Mouse (Mus musculus) cerebellum, postnatal 10 days (tissue): ENCODE results near the gene Plekha6.

Experiments
- DNase-seq, 2 experiments: peaks; one replicate each; pipeline ENCODE4 v3.0.0; 2021; ENCODE audit warnings: mixed read lengths in 2 of 2

Gene Plekha6

DNA sequence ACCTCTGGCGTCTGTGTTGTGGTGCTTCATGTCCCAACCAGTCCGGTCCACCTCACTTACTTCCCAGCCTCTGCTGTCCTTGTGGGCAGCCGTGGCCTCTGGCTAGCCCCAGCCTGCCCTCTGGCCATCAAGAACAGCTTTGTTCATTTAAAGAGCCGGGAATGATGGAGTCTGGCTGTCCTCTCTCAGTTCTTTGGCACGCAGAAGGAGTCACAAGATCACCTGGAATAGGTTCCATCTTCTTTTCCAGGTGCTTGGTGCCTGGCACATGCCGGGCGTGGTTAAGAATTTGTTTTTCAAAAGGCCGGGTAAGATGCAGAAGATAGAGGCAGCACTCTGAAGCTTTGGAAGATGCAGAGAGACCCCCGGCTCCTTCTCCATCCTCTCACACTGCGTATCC, 51.7 kb downstream of the Plekha6 start:
- peak in 1 of 2 experiments; percentile 34 for DNase-seq

DNA sequence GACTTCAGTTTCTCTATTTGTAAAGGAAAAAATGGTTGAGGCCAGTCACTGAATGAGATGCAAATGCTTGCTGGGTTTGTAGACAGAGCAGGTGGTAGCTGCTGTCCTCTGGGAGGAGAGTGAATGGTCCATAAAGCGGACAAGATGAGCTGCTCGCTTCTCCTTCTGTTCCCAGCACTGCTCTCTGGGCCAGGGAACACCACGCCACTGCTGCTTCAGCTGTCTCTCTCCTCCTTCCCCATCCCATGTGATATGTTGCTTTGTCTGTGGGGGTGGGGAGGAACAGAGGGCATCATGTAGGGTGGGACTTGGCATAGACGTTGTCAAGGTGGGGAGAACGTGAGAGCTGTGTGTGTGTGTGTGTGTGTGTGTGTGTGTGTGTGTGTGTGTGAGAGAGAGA, 53.0 kb downstream of the Plekha6 start:
- peak; percentile 85 for DNase-seq

DNA sequence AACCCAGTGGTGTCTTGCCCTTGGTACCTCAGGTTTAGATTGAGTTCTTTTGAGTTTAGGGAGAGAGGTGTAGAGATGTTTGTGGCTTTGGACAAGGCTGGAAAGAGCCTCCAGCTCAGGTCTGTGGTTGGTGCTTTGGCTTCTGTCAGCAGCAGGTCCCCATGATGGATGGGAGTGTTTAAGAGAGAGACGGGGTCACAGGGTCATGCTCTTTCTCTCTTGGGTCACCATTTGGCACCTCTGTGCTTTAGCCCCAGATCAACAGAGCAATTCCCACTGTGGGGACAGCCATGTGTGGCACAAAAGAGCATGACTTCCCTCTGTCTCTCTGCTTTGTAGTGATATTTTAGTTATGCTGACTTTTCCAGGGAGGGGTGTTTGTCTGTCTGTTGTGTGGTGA, 55.1 kb downstream of the Plekha6 start:
- DNase-seq, result no peak

DNA sequence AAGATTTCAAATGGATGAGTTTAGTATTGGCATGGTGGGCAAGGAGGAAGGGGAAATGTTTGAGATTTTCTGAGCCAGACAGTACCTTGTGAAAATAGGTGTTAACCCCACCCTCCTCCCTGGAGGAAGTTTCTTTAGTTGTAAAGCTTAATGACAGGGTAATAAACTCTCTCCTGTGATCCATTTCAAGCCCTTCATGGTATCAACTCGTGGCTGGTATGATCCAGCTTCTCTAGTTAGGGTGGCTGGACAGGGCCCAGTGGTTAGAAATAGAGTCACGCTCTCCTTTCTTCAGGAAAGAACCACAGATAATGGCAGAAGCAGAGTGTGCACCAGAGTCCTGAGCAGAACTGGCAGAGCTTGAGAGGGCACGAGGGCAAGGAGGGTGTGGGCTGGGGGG, 57.4 kb downstream of the Plekha6 start:
- DNase-seq, result no peak

DNA sequence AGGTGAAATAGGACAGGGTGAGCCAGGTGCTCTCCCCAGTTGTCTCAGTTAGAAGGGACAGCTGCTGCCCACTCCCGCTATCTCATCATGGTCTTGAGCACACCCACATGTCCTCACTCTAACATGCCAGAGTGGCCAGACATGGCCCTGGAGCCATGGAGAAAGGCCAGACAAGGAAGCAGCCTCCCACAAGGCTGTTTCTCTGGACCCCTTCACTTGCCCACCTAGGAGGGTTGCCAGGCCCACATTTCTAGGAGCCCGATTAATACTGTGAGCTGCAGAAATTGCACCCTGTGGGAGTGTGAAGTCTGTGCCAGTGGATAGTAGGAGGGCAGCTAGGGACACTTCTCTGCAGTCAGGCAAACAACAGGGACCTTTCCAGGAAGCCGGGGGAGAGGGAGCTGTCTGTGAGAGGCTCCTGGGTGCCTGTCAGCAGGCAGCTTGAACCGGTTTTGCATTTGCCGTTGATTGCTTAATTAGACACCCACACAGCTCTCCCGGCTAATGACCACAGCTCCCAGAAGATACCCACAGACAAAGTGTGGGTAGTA, 58.5 kb downstream of the Plekha6 start:
- peak; percentile 70 to 73 for DNase-seq

DNA sequence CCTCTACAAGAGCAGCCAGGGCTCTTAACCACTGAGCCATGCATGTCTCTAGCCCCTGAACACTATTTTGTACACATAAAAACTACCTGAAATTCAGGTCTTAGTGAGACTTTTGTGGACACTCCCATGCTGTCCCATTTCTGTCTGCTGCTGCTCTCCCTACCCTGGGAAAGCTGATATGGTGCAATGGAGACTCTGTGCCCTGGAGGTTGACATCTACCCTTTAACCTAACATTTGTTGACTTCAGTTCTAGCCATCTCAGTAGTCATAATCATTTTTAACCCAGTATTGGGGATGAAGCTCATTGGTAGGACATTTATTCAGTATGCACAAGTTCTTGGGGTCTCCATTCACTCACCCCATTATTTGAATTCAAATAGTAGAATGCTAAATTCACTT, 60.7 kb downstream of the Plekha6 start:
- DNase-seq, result no peak

DNA sequence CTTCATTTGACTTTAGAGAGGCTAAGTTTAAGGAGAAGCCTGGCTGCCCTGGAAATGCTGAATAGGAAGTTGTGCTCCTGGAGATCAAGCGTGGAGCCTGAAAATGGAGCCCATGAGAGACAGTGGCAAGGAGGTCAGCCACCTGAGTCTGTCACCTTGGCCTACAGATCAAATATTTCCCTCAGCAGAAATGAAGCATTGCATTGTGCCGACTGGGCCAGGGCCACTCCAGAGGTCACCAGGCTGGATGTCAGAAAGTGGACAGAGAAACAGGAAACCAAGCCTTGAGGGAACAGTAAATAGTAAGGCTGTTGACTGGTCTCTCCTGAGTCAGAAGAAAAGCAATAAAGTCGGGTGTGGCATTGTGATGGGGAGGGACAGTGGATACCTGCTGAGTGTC, 61.1 kb downstream of the Plekha6 start:
- DNase-seq, result no peak

DNA sequence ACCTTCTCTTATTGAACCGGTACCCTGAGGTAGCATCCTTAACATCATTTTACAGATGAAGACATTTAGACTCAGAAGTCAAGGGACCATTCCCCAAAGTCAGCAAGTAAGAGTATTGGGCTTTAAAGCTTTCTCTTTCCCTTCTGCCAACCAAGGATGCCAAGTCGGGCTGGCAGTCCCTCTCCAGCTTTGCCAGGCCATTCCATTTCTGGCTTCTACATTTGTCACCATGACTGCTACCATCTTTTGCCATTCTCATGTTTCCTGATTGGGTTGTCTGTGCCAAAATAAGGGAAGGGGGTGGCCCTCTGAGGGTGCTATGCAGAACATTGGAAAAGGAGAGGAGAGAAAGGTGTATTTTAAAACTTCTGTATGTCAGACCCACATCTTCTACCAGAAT, 61.6 kb downstream of the Plekha6 start:
- DNase-seq, result peak; percentile 71 to 74

DNA sequence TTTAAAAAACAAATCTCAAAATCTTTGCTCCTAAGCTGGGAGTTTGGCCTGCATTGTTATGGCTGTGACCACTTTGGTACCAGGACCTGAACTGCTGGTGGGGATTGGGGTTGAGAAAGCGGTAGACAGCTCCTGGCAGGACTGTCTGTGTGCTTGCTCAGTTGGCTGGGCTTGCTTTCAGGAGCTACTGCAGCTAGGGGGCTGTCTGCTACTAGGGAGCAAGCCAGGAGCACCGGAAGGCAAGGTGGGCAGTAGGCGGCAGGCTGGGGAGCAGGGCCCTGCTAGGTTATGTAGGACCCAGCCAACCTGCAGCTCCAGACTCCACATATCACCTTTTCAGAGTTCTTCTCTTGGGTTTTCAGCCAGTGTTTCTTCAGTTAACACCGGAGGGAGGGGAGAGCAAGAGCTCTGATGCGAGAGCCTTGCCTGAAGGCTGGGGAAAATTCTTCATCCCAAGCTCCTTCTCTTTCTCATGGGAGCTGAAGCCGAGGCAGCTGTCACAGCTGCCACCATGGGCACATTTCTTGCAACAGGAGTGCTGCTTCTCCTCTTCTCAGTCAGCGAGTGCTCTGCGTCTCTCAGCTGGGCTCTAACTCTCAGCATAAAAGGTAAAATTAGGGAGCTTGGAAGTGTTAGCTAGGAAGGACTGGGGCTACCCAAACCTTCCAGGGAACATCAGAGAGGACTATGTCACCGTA, 62.1 kb downstream of the Plekha6 start:
- peak; percentile 65 to 75 for DNase-seq

DNA sequence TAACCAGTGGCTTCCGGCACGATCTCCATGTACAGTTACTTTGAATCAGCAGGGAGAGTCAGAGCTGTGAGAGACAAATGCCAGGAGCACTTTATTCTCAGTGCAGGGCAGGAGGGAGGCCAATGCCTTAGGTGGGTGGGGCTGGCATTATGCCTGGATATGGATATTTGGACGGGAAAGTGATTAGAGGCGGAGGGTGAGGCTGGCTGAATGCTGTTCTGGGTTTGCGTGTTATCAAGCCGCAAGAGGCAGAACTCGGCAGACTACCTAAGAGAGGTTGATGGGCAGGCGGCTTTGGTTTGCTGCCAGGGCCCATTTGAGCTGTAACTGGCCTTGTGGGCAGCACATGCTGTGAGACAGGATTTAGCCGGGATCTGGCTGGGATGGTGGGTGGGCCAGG, 62.9 kb downstream of the Plekha6 start:
- DNase-seq, result peak; percentile 84 to 87

DNA sequence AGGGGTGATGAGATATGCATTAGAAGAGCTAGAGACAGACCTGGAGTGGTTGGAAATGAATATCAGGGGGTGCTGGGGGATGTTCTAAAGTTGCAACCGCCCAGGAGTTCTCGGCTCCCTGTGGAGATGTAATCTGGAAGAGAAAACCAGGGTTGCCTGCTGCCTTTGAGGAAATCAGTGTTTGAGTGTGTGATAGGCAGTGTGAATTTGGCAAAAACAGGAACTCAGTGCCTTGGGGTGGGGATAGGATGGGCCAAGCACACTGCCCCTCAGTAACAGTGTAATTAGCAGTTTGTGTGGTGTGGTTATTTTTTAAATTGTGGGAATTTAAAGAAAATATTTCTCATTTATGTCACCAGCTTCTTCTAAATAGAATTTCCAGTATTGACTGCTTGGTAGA, 63.4 kb downstream of the Plekha6 start:
- no peak for DNase-seq

DNA sequence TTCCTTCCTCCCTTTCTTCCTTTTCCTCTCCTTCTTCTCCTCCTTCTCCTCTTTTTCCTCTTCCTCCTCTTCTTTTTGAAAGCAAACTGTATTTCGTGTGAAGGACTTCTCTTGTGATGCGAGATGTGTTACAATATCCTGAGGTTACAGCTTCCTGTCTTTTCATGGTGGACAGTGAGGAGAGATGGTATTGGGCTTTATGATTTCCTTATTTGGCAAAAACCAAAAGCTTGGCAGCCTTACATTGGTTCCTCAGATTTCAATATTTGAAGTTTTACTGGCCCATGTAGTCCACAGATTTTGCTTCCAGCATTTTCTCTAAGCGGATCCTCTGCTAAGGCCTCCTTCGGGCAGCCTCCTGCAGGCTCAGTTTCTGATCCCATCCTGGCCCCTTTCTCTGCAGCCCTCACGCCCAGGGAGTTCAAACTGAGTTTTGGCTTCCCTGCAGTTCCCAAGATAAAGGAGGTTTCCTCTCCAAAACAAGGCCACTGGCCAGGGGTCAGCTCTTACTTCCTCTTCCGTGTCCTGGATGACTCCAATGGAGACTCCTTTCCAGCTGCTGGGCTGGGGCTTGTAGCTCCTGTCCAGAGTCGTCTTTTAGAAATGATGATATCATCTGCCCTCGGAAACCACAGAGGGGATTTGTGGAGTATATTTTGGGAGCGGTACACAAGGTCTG, 64.9 kb downstream of the Plekha6 start:
- no peak for DNase-seq

DNA sequence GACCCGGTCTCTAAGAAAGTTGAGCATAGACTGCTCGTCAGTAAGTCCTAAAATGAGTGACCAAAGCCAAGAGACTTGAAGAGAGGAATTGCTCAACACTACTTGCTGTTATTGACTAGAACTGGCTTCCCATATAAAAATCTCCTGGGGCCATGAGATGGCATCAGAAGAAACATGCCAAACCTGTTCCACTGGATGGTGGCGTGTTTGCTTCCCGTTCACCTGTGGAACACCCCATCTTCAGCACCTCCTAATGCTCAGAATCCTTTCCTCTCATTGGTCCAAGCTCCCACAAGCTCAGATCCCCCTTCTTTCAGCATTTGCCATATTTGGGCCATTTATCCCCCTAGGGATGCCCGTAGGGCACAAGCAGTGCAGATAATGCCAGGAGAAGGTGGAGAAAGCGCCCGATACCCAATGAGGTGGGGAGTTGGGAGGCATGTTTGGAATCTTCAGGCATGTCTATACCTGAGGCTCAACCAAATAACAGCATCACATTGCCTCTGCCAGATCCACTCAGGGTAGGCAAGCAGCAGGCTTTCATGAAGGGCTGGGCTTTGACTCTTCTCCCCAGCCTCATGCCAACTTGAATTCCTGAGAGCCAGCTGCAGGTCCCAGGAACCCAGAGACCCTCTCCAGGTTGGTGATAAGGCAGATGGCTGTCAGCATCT, 67.6 kb downstream of the Plekha6 start:
- peak in 1 of 2 experiments; percentile 3 for DNase-seq

DNA sequence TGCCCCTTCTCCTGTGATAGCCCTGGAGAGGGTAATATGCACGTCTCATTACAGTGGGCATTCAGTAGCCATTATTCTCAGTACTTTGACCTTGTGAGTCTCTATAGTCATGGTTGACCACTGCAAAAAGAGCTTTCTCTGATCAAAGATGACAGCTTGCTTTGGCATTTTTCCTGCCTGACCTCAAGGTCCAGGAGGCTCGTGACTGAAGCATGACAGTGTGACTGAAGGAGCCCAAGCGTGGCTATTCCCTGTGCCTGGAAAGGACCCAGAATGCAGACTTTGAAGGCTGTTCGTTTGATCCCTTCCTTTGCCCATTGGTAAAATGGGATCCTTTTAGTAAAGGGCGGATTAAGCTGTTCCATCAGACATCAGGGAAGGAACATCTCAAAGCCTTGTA, 71.9 kb downstream of the Plekha6 start:
- no peak for DNase-seq

DNA sequence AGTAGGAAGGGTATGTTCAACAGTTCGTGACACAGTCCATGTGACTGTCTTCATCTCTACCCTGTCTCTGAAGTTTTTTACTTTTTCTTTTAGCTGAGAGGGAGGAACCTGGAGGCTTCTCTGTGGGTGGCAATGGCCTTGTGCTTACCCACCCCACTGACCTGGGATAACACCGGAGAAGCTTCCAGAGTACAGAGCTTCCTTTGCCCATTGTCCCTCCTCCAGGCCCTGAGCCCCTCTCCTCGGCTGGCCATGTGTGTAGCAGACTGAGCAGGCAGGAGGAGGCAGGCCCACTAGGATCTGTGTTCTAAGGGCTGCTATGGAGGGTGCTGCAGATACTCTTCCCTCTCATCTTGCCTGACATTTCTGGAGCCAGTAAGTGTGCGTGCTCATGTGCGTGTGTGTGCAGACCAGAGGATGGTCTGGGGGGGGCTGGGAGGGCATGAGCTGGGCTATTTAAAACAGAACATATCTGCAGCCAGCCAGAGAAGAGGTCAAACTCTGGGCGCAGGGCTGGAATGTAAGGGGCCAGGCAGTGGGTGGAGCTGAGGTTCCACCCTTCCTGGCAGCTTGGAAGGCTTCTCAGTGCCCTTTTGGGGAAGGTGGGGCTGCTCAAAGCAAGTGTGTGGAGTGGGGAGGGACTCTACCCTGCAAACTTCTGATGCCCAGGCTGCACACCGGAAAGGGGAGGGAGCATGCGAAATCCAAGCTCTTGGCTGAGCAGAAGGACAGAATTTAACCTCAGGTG, 72.9 kb downstream of the Plekha6 start:
- no peak for DNase-seq

DNA sequence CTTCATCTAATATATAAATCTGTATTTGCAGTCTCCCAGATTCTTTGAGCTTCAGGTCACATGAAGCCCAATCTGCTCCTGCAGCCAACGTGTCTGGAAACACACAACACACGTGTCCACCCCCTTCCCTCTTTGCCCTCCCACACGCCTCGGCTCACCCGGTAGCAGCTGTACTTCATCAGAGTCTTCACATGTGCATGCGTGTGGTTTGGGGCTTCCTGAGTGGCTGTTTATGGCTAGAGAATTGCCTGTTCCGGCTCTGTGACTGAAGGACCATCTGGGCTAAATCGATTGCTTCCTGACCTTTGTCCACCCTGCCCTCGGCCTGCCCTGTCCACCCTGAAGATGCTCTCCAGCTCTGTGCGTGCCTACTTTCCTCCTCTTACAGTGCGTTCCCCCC, 73.7 kb downstream of the Plekha6 start:
- no peak for DNase-seq

DNA sequence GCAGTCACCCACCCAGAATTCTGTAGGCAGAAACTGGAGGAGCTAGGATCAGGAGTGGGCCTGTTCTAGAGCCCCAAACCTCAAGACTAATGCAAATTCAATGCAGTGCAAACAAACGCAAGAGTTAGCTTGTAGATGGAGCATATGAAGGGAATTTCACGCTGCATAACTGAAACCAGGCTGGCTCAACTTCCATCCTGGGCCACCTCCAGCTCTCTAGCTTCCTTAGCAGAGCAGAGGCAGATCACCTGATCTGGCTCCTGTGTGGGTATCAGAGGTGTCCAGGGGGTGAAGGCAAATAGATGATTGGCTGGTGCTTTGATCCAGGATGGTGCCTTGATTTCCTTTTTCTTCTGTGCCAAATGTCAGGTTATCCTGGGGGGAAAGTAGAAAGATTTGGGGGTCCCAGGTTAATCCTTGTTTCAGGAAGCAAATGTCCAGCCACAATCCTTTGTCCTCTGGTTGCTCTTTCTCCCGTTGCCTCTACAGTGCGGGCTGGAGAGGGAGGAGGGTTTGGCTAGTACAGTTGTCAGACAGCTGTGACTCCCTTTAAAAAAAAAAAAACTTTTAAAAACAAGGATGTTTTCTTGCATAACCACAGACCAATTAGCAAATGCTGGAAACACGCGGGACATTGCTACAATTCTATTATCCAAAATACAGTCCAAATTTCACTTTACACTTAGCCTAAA, 75.3 kb downstream of the Plekha6 start:
- DNase-seq, result no peak

DNA sequence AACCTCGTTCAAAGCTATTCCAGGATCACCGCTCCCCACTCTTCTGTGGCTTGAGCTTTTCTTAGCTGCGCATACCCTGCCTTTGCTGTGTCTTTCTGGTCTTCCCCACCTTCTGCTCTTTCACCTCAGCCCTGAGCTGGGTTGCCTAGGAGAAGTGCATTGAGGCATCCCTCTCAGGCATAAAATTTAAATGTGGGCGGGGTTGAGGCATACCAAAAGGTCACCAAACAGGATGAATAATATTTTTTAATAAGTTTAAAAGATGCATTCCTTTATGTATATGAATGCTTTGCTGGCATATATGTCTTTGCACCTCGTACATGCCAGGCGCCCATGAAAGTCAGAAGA, 75.8 kb downstream of the Plekha6 start:
- no peak for DNase-seq

DNA sequence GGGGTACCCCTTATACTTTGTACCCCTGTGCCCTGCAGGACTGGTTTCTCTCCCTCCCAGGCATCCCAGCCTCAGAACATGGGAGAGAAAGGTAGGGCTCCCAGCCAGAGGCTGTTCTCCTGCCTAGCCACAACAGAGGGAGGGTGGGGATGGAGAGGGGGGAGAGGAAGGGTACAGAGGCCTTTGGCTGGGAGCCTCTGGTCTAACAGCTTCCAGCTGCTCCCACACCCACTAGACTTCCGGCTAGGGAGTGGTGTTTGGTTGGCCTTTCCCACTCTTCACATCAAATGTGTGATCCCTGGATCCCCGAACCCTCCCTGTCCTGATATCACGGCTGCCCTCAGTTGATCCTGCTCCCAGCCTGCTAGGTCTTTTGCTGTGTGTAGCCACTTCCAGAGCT, 76.9 kb downstream of the Plekha6 start:
- DNase-seq, result no peak

DNA sequence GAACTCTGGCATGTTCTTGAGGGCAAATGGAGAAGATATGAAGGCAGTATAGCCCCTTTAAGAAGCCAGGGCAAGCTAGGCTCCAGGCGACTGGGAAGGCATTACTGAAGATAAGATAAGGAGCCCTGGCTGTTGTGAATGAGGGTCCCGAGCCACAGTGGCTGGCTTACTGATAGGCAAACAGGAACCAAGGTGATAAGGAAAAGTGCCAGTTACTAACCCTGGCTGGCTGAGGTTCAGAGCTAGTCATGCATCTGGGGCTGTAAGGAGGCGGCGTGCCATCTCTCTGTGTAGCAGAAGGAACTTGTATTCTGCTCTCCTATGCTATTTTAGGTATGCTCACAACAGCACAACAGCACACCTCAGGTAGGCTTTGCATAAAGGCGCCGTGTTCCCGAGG, 80.7 kb downstream of the Plekha6 start:
- DNase-seq, result no peak

DNA sequence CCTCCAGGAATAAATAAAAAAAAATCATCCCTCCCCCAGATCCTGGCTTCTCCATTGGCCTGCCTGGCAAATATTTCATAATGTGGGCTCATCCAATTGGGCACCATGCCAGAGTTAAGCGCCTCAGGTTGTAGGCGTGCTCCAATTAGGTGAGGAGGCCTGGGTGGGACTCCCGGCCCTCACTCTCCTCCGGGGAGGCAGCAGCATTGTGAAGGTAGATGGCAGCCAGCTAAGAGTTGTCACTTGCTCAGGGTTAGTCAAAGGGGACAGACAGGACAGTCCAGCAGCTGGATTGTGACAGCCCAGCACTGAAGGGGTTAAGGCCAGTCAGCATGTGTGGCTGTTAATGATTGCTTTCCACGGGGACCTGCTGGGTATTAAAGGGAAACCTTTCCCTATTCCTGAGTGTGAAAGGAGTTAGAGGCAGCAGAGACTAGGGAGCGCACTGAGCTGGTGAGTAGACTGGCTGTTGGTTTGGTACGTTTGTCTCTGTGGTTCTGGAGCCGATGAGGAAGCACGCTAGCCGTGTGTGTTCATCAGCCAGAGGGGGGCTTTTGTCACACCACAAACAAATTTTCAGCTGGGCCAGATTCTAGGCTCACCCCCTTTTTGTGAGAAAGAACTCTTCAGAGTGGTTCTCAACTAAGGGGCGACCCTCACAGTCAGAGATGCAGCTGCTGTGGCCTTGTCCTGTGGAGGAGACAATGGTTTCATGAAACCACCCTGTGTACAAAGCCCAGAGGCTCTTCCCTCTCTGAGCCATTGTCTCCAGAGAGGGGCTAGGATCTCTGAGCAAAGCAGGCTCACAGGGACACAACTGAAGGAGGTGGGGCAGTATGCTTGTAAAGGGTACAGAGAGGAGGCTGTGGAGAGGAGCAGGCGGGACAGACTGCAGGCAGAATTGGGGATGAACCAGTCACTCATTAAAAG, 81.9 kb downstream of the Plekha6 start:
- DNase-seq, result peak; percentile 63 to 72
